Mouse (Mus musculus) heart, embryonic 14.5 days (tissue): ENCODE results near the gene Slc9b1. TPM values are rescaled to one million over a fixed set of nuclear protein-coding genes. Genes with fewer than 3 reads are reported as not detected.

Source experiments
- ATAC-seq: fragments of 200-750 bp; cut with Nextera tagmentation; 2 replicates; pipeline ENCODE4 v1.8.0; 2017; ENCODE audit warnings: low read depth, moderate TSS enrichment; ENCODE audit not compliant: insufficient number of reproducible peaks, insufficient read depth, low FRiP score
- H3K27ac ChIP-seq, 2 experiments: fragments of 200-500 bp in 1 of 2; fragments of 300-500 bp in 1 of 2; sonication (generic) in 1 of 2; replicated peaks in 1 of 2; 2 replicates each; pipeline ENCODE4 v1.5.1; 2012 to 2014; ENCODE audit warnings: low read depth in 2 of 2, low read length in 2 of 2, control low read depth in 1 of 2, mild to moderate bottlenecking in 1 of 2, mixed read lengths in 1 of 2; ENCODE audit not compliant: control insufficient read depth in 1 of 2, insufficient read depth in 1 of 2
- H3K27me3 ChIP-seq: fragments of 300-500 bp; sonication (generic); 2 replicates; pipeline ENCODE4 v1.6.1; 2014; ENCODE audit warnings: mild to moderate bottlenecking, low read length, control low read depth; ENCODE audit not compliant: control insufficient read depth, insufficient read depth
- H3K36me3 ChIP-seq: fragments of 300-500 bp; sonication (generic); 2 replicates; pipeline ENCODE4 v1.6.1; 2014; ENCODE audit warnings: mild to moderate bottlenecking, control low read depth, low read length, mixed read lengths; ENCODE audit not compliant: control insufficient read depth, insufficient read depth
- H3K4me1 ChIP-seq, 2 experiments: fragments of 200-500 bp in 1 of 2; fragments of 300-500 bp in 1 of 2; sonication (generic) in 1 of 2; 2 replicates each; pipeline ENCODE4 v1.6.1; 2012 to 2014; ENCODE audit warnings: low read length in 2 of 2, control low read depth in 1 of 2, mixed read lengths in 1 of 2; ENCODE audit not compliant: control insufficient read depth in 2 of 2, insufficient read depth in 2 of 2
- H3K4me2 ChIP-seq: fragments of 300-500 bp; sonication (generic); 2 replicates; pipeline ENCODE4 v1.6.1; 2014; ENCODE audit warnings: mild to moderate bottlenecking, low read length
- H3K4me3 ChIP-seq, 2 experiments: fragments of 200-500 bp in 1 of 2; fragments of 300-500 bp in 1 of 2; sonication (generic) in 1 of 2; 2 replicates each; pipeline ENCODE4 v1.5.1; 2012 to 2014; ENCODE audit warnings: low read length in 2 of 2, mild to moderate bottlenecking in 2 of 2, control low read depth in 1 of 2, low read depth in 1 of 2, moderate library complexity in 1 of 2; ENCODE audit not compliant: control insufficient read depth in 1 of 2, insufficient read depth in 1 of 2
- H3K9ac ChIP-seq: fragments of 300-500 bp; sonication (generic); 2 replicates; pipeline ENCODE4 v1.6.1; 2014; ENCODE audit warnings: mild to moderate bottlenecking, low read length
- H3K9me3 ChIP-seq: fragments of 300-500 bp; sonication (generic); 2 replicates; pipeline ENCODE4 v1.6.1; 2016; ENCODE audit warnings: low read length, control low read depth; ENCODE audit not compliant: control insufficient read depth
- WGBS: fragments of 180-500 bp; shearing (Covaris S2); extraction: QIAGEN DNeasy Blood & Tissue Kit; methylation state at CpG from one replicate; pipeline ENCODE4 v1.1.7; 2014; 5-methylcytosine and 5-hydroxymethylcytosine counted together
- polyA plus RNA-seq: library from polyadenylated mRNA; unstranded; fragments of >200 nt; fragmentation: Nextera tagmentation; extraction: Ambion mirVana; gene quantifications from 2 replicates; pipeline ENCODE4 v1.2.1, GENCODE M21; 2014

Gene Slc9b1
- polyA plus RNA-seq, 1 experiment from 2014 or later, result not detected

GRCm38 (mm10) chr3:135393186-135393585 is 45.4 kb downstream of the Slc9b1 start:
- no peak overlapping the region for H3K27ac ChIP-seq
- H3K27me3 ChIP-seq, result no peaks in the 10 kb centered on the region
- H3K4me1 ChIP-seq, result 0 out of 4 replicates have a peak, but pooled peaks cover 0 to 2% of the 10 kb centered on the region in 2 experiments
- no peak overlapping the region for H3K9ac ChIP-seq
- H3K4me2 ChIP-seq, result no peak overlapping the region
- no peak for ATAC-seq
- 33% methylated on average over 6 of the region's 6 CpGs for WGBS
- no peaks in the 10 kb centered on the region for H3K36me3 ChIP-seq
- H3K9me3 ChIP-seq, result no peaks in the 10 kb centered on the region
- no peak overlapping the region for H3K4me3 ChIP-seq

- 78% methylated on average over 5 of the region's 5 CpGs for WGBS
- H3K4me3 ChIP-seq, result no peak overlapping the region
- H3K36me3 ChIP-seq, result no peaks in the 10 kb centered on the region
- H3K27me3 ChIP-seq, result no peaks in the 10 kb centered on the region
- ATAC-seq, result no peak
- H3K4me1 ChIP-seq, result 0 out of 4 replicates have a peak, but pooled peaks cover 0 to 2% of the 10 kb centered on the region in 2 experiments
- H3K4me2 ChIP-seq, result no peak overlapping the region
- H3K9me3 ChIP-seq, result no peaks in the 10 kb centered on the region
- no peak overlapping the region for H3K9ac ChIP-seq
- H3K27ac ChIP-seq, result no peak overlapping the region
These were observed 47.3 kb downstream of the Slc9b1 start for GRCm38 (mm10) chr3:135395085-135395484.

DNA sequence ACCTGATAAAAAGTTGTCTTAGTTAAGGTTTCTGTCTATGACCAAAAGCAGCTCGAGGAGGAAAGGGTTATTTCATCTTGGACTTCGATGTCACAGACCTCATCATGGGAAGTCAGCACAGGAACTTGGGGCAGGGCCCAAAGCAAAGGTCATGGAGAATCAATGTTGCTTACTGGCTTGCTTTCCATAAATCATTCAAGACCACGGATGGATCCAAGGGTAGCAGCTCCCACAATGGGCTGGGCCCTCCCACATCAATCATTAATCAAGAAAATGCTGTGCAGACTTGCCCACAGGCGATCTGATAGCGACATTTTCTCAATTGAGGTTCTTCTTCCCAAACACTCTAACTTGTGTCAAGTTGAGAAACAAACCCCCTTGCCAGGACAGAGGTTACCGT is 48.3 kb downstream of the Slc9b1 start:
- H3K27me3 ChIP-seq, result no peaks in the 10 kb centered on the region
- ATAC-seq, result no peak
- no peaks in the 10 kb centered on the region for H3K9me3 ChIP-seq
- no peak overlapping the region for H3K9ac ChIP-seq
- no peaks in the 10 kb centered on the region for H3K36me3 ChIP-seq
- no peak overlapping the region for H3K4me2 ChIP-seq
- WGBS, result 67% methylated on average over 6 of the region's 6 CpGs
- 0 out of 4 replicates have a peak, but pooled peaks cover 0 to 2% of the 10 kb centered on the region in 2 experiments for H3K4me1 ChIP-seq
- no peak overlapping the region for H3K27ac ChIP-seq
- H3K4me3 ChIP-seq, result no peak overlapping the region

DNA sequence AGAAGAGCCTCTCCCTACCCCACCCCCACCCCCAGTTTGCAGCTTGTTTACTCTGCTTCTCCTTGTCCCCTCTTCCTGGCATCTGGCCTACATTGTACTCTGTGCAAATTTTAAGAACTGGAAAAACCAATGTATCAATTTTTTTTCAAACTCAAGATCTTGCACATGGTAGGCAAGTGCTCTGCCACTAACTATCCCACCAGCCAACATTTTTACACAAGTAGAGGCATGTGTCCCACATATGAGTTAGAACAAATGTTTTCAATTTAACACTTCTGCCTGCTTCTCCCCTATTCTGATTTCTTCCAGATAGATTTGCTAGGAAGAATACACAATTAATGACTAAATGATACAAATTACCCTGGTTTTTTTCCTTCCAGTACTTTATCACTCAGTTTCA is 49.3 kb downstream of the Slc9b1 start:
- Histone ChIP-seq H3K9me3 (no peaks in the 10 kb centered on the region), H3K27ac (no peak overlapping the region), H3K36me3 (no peaks in the 10 kb centered on the region), H3K27me3 (no peaks in the 10 kb centered on the region), H3K9ac (no peak overlapping the region), H3K4me1 (0 out of 4 replicates have a peak, but pooled peaks cover 0 to 8% of the 10 kb centered on the region in 2 experiments), H3K4me3 (no peak overlapping the region), H3K4me2 (no peak overlapping the region)
- ATAC-seq, result no peak

DNA sequence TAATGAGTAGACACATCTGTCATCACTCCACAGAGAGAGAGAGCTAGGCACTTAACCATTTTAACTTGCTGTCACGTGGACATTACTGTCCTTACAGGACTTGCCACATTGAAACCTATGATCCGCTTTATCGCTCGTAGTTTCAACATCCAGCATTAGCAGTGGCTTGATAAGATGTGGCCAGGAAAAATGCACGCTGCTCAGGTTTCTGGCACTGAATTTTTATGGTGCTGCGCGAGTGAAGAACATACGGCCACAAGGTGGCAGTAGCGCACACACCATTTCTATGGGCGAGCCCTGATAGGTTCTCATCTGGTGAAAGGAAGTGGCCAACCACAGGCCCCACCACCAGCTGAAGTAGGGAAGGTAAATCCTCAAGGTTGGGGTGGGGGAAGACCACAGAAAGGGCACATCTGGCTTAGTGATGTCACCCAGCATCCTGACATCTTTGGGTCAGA is 54.4 kb downstream of the Slc9b1 start:
- H3K4me1 ChIP-seq, result peaks cover 7 to 14% of the 10 kb centered on the region in 2 experiments
- peak overlapping the region; percentile 16 to 56; a peak in 2 of 4 replicates for H3K27ac ChIP-seq
- WGBS, result 1% methylated on average over 10 of the region's 10 CpGs
- no peaks in the 10 kb centered on the region for H3K9me3 ChIP-seq
- ATAC-seq, result peak; percentile 75
- H3K36me3 ChIP-seq, result peaks cover 20% of the 10 kb centered on the region
- H3K9ac ChIP-seq, result peak overlapping the region; percentile 23; the same call in 1 of the 2 replicates
- H3K4me2 ChIP-seq, result peak overlapping the region; percentile 46
- no peak overlapping the region for H3K4me3 ChIP-seq
- H3K27me3 ChIP-seq, result no peaks in the 10 kb centered on the region

- H3K9me3 ChIP-seq, result no peaks in the 10 kb centered on the region
- H3K9ac ChIP-seq, result 0 out of 2 replicates have a peak overlapping the region, but pooled peaks have one; percentile 23
- ATAC-seq, result no peak
- no peak overlapping the region for H3K4me2 ChIP-seq
- peaks cover 7 to 17% of the 10 kb centered on the region in 2 experiments for H3K4me1 ChIP-seq
- no peak overlapping the region for H3K27ac ChIP-seq
- no peak overlapping the region for H3K4me3 ChIP-seq
- WGBS, result 87% methylated on average over 9 of the region's 9 CpGs
- H3K36me3 ChIP-seq, result peaks cover 22% of the 10 kb centered on the region
- H3K27me3 ChIP-seq, result no peaks in the 10 kb centered on the region
These were observed 55.4 kb downstream of the Slc9b1 start for GRCm38 (mm10) chr3:135403211-135403610.

GRCm38 (mm10) chr3:135403856-135404255 is 56.0 kb downstream of the Slc9b1 start:
- 67% methylated on average over 5 of the region's 5 CpGs for WGBS
- no peaks in the 10 kb centered on the region for H3K27me3 ChIP-seq

GRCm38 (mm10) chr3:135404599-135404998 is 56.8 kb downstream of the Slc9b1 start:
- Histone ChIP-seq H3K9me3 (0 out of 2 replicates have a peak, but pooled peaks cover 4% of the 10 kb centered on the region), H3K4me1 (peaks cover 7 to 17% of the 10 kb centered on the region in 2 experiments), H3K27ac (no peak overlapping the region), H3K9ac (no peak overlapping the region), H3K4me2 (no peak overlapping the region), H3K4me3 (no peak overlapping the region), H3K36me3 (peaks cover 31% of the 10 kb centered on the region), H3K27me3 (no peaks in the 10 kb centered on the region)
- ATAC-seq, result no peak
- 77% methylated on average over 4 of the region's 4 CpGs for WGBS

More at GRCm38 (mm10) chr3:135403856-135404255, 56.0 kb downstream of the Slc9b1 start:
- Histone ChIP-seq H3K4me1 (peaks cover 7 to 17% of the 10 kb centered on the region in 2 experiments), H3K4me3 (no peak overlapping the region), H3K9ac (no peak overlapping the region), H3K27ac (no peak overlapping the region), H3K9me3 (no peaks in the 10 kb centered on the region), H3K4me2 (no peak overlapping the region), H3K36me3 (peaks cover 26% of the 10 kb centered on the region)
- ATAC-seq, result no peak
